Mouse (Mus musculus): ENCODE data around the gene Rpf2. TPM values are rescaled to one million over a fixed set of nuclear protein-coding genes. Genes with fewer than 3 reads are reported as not detected.

The Rpf2 gene
- polyA plus RNA-seq, 1 experiment from 2014 or later = 85.2 TPM

DNA sequence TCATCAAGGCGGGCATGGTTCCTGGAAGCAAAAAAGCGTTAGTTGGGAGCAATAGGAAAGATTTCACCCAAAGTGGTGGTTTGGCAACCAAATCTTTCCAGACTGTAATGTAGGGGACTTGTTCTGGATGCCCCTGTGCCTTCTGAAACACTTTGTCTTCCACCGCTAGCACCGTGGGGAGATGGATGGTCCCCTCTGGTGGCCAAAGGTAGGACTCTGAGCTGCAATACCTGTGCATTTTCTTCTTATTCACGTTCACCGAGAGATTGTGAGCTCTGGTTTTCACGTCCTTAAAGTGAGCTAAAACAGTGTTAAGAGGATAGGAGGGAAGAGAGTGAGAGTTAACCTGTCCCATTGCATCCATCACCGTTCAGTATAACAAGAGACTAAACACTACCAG lies 56.0 kb downstream of the Rpf2 start:
- Histone ChIP-seq H3K9ac (ENCODE audit: low read length) (no peak overlapping the region), H3K4me2 (ENCODE audit: low read length) (no peak overlapping the region), H3K4me1 (ENCODE audit: control insufficient read depth, insufficient read depth, low read length) (no peaks in the 10 kb centered on the region), H3K27ac (ENCODE audit: low read depth, low read length) (no peak overlapping the region), H3K36me3 (ENCODE audit: control insufficient read depth, insufficient read depth, low read length) (no peaks in the 10 kb centered on the region), H3K27me3 (replicated peaks; ENCODE audit: control insufficient read depth, insufficient read depth, low read length) (no peaks in the 10 kb centered on the region), H3K4me3 (ENCODE audit: low read depth, low read length) (no peak overlapping the region), H3K9me3 (replicated peaks; ENCODE audit: control insufficient read depth, low read length) (no peaks in the 10 kb centered on the region)
- no peak for ATAC-seq
- no peak for DNase-seq (ENCODE audit: low spot score)
- WGBS = 87% methylated on average over 8 of the region's 8 CpGs

DNA sequence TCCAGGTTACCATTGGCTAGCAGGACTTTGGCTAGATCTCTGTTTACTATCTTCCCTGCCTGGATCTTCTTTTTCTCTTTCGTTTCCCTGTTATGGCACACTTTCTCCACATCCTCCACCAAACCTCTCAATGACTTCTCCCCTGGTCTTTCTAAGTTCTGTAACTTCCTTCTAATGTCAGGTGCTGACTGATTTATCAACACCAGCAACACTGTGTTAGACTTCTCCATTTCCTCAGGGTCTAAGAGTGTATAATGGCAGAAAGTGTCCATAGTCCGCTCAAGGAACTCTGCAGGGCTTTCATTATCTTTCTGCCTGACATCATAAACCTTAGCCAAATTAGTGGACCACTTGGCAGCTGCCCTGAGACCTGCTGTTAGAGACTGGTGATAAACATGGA lies 57.1 kb downstream of the Rpf2 start:
- no peak for ATAC-seq
- H3K9ac ChIP-seq (ENCODE audit: low read length) = no peak overlapping the region
- 94% methylated on average over 2 of the region's 2 CpGs for WGBS
- H3K4me2 ChIP-seq (ENCODE audit: low read length) = no peak overlapping the region
- H3K36me3 ChIP-seq (ENCODE audit: control insufficient read depth, insufficient read depth, low read length) = no peaks in the 10 kb centered on the region
- no peak overlapping the region for H3K27ac ChIP-seq (ENCODE audit: low read depth, low read length)
- DNase-seq (ENCODE audit: low spot score) = no peak
- no peaks in the 10 kb centered on the region for H3K27me3 ChIP-seq (replicated peaks; ENCODE audit: control insufficient read depth, insufficient read depth, low read length)
- H3K4me3 ChIP-seq (ENCODE audit: low read depth, low read length) = no peak overlapping the region
- no peaks in the 10 kb centered on the region for H3K4me1 ChIP-seq (ENCODE audit: control insufficient read depth, insufficient read depth, low read length)
- H3K9me3 ChIP-seq (replicated peaks; ENCODE audit: control insufficient read depth, low read length) = no peaks in the 10 kb centered on the region

DNA sequence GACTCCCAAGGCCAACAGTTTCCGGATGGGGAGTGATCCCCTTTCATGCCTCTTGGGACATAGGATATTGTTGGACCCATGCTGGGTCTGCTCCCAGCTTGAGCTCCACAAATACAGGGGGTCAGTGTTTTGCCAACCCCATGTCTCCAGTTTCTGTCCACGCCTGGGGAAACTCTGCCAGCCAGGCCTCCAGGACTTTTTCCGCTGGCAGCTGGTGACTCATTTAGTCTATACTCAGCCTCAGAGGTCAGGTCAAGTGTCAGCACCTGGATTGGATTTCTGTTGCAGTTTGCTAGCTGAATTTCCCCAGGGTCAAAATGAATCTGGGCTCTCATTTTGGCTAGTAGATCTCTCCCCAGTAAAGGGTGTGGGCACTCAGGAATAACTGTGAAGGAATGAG lies 58.0 kb downstream of the Rpf2 start:
- H3K4me2 ChIP-seq (ENCODE audit: low read length) = no peak overlapping the region
- 80% methylated on average over 3 of the region's 3 CpGs for WGBS
- no peak overlapping the region for H3K9ac ChIP-seq (ENCODE audit: low read length)
- DNase-seq (ENCODE audit: low spot score) = no peak
- ATAC-seq = no peak
- H3K4me1 ChIP-seq (ENCODE audit: control insufficient read depth, insufficient read depth, low read length) = no peaks in the 10 kb centered on the region
- H3K36me3 ChIP-seq (ENCODE audit: control insufficient read depth, insufficient read depth, low read length) = no peaks in the 10 kb centered on the region
- no peaks in the 10 kb centered on the region for H3K9me3 ChIP-seq (replicated peaks; ENCODE audit: control insufficient read depth, low read length)
- no peak overlapping the region for H3K27ac ChIP-seq (ENCODE audit: low read depth, low read length)
- no peaks in the 10 kb centered on the region for H3K27me3 ChIP-seq (replicated peaks; ENCODE audit: control insufficient read depth, insufficient read depth, low read length)
- no peak overlapping the region for H3K4me3 ChIP-seq (ENCODE audit: low read depth, low read length)

DNA sequence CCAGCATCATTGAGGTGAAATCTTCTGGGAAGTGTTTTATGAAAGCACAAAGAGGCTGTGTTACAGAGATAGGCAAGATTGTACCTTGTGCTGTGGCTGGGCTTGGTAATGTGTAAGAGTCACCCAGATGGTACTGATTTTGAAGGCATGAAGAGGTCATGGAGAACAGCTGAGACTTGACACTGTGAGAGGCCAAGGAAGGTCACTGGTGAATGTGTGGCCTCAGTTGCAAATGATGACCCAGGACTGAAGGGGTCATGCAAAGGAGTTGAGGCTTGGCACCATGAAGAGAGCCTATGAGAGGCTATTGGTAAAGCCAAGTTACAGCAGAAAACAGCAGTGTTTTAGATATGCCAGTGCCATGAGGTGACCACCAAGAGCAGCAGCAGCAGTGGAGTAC lies 60.9 kb downstream of the Rpf2 start:
- no peak overlapping the region for H3K4me3 ChIP-seq (ENCODE audit: low read depth, low read length)
- no peaks in the 10 kb centered on the region for H3K4me1 ChIP-seq (ENCODE audit: control insufficient read depth, insufficient read depth, low read length)
- no peak overlapping the region for H3K9ac ChIP-seq (ENCODE audit: low read length)
- H3K27me3 ChIP-seq (replicated peaks; ENCODE audit: control insufficient read depth, insufficient read depth, low read length) = no peaks in the 10 kb centered on the region
- no peak overlapping the region for H3K4me2 ChIP-seq (ENCODE audit: low read length)
- ATAC-seq (no peak), DNase-seq (ENCODE audit: low spot score) (no peak)
- no peaks in the 10 kb centered on the region for H3K9me3 ChIP-seq (replicated peaks; ENCODE audit: control insufficient read depth, low read length)
- no peak overlapping the region for H3K27ac ChIP-seq (ENCODE audit: low read depth, low read length)
- no peaks in the 10 kb centered on the region for H3K36me3 ChIP-seq (ENCODE audit: control insufficient read depth, insufficient read depth, low read length)

- Histone ChIP-seq H3K4me2 (ENCODE audit: low read length) (no peak overlapping the region), H3K9ac (ENCODE audit: low read length) (no peak overlapping the region), H3K9me3 (replicated peaks; ENCODE audit: control insufficient read depth, low read length) (no peaks in the 10 kb centered on the region), H3K27ac (ENCODE audit: low read depth, low read length) (no peak overlapping the region), H3K4me1 (ENCODE audit: control insufficient read depth, insufficient read depth, low read length) (no peaks in the 10 kb centered on the region), H3K27me3 (replicated peaks; ENCODE audit: control insufficient read depth, insufficient read depth, low read length) (no peaks in the 10 kb centered on the region), H3K4me3 (ENCODE audit: low read depth, low read length) (no peak overlapping the region), H3K36me3 (ENCODE audit: control insufficient read depth, insufficient read depth, low read length) (no peaks in the 10 kb centered on the region)
- ATAC-seq (no peak), DNase-seq (ENCODE audit: low spot score) (no peak)
- 84% methylated on average over 2 of the region's 2 CpGs for WGBS
These were observed 66.8 kb downstream of the Rpf2 start for GRCm38 (mm10) chr10:40180011-40180410.

- no peaks in the 10 kb centered on the region for H3K36me3 ChIP-seq (ENCODE audit: control insufficient read depth, insufficient read depth, low read length)
- WGBS = 94% methylated on average over 5 of the region's 5 CpGs
- H3K4me2 ChIP-seq (ENCODE audit: low read length) = no peak overlapping the region
- H3K4me3 ChIP-seq (ENCODE audit: low read depth, low read length) = no peak overlapping the region
- H3K9me3 ChIP-seq (replicated peaks; ENCODE audit: control insufficient read depth, low read length) = no peaks in the 10 kb centered on the region
- no peak for DNase-seq (ENCODE audit: low spot score)
- no peak overlapping the region for H3K9ac ChIP-seq (ENCODE audit: low read length)
- no peaks in the 10 kb centered on the region for H3K27me3 ChIP-seq (replicated peaks; ENCODE audit: control insufficient read depth, insufficient read depth, low read length)
- no peak for ATAC-seq
- H3K27ac ChIP-seq (ENCODE audit: low read depth, low read length) = no peak overlapping the region
- H3K4me1 ChIP-seq (ENCODE audit: control insufficient read depth, insufficient read depth, low read length) = no peaks in the 10 kb centered on the region
These were observed 67.7 kb downstream of the Rpf2 start for GRCm38 (mm10) chr10:40179142-40179541.

DNA sequence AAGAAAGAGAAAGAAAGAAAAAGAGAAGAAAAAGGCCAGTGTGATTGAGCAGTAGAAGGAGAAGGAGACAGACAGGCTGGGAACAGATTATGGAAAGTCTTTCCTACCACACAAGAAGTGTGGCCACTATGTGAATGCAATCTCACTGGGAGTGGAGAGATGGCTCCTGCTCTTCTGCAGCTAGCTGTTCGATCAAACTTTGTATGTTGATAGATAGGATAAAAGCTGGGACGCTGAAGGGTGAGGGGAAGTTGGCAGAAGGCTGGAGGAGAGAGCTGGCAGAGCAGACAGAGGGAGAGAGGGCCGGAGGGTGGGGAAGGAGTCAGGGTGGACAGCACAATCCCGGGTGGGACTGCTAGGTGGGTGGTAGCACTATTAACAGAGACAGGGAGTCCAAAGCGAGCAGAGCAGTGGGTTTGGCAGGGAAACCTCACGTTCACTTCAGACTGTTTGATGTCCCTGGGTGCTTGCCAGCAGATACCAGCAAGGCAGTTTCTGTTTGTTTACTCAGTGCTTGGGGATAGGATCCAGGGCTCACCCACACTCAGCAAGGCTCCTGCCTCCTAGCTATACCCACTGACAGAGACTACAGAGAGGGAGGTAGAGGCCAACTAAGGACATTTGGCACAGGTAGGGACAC lies 69.4 kb downstream of the Rpf2 start:
- Histone ChIP-seq H3K9me3 (replicated peaks; ENCODE audit: control insufficient read depth, low read length) (no peaks in the 10 kb centered on the region), H3K36me3 (ENCODE audit: control insufficient read depth, insufficient read depth, low read length) (no peaks in the 10 kb centered on the region), H3K27ac (ENCODE audit: low read depth, low read length) (no peak overlapping the region), H3K4me1 (ENCODE audit: control insufficient read depth, insufficient read depth, low read length) (no peaks in the 10 kb centered on the region), H3K9ac (ENCODE audit: low read length) (no peak overlapping the region), H3K27me3 (replicated peaks; ENCODE audit: control insufficient read depth, insufficient read depth, low read length) (no peaks in the 10 kb centered on the region), H3K4me3 (ENCODE audit: low read depth, low read length) (no peak overlapping the region), H3K4me2 (ENCODE audit: low read length) (no peak overlapping the region)
- DNase-seq (ENCODE audit: low spot score) = peak; percentile 50
- ATAC-seq = no peak
- WGBS = 59% methylated on average over 6 of the region's 6 CpGs

Other genes with a start within 250 kb of the Rpf2 start
- gene Mfsd4b1, start 221.8 kb downstream of the Rpf2 start, polyA plus RNA-seq (2014; fragmentation: Nextera tagmentation; extraction: Ambion mirVana) = 0.35 and 0.41 TPM in 2 replicates
- 2.2 and 2.7 TPM in 2 replicates for gene Slc16a10, start 104.8 kb downstream of the Rpf2 start, polyA plus RNA-seq (2014; fragmentation: Nextera tagmentation; extraction: Ambion mirVana)
- 78.0 and 79.9 TPM in 2 replicates for gene Gtf3c6, start 11.1 kb upstream of the Rpf2 start, polyA plus RNA-seq (2014; fragmentation: Nextera tagmentation; extraction: Ambion mirVana)
- 50.7 and 69.4 TPM in 2 replicates for gene Amd1, start 55.1 kb upstream of the Rpf2 start, polyA plus RNA-seq (2014; fragmentation: Nextera tagmentation; extraction: Ambion mirVana)
- gene Cdk19, start 92.5 kb upstream of the Rpf2 start, polyA plus RNA-seq (2014; fragmentation: Nextera tagmentation; extraction: Ambion mirVana) = 16.4 and 16.6 TPM in 2 replicates